In genomic region chr19:45746153-45747020, GRCm38 (mm10) we compare ENCODE assay signal across 8 mouse cellular contexts. TPM values are rescaled to one million over a fixed set of nuclear protein-coding genes. Genes with fewer than 3 reads are reported as not detected.
DNase-seq lines count a peak whose midpoint lies in the region; ATAC-seq and TF ChIP-seq lines count a peak whose summit lies in the region.

No protein-coding gene starts in this region.

- no peak overlapping the region for H3K9ac ChIP-seq in midbrain, embryonic 15.5 days

- no peak overlapping the region for H3K4me2 ChIP-seq in midbrain, embryonic 15.5 days

- no peak for TF ChIP-seq POLR2A in spleen, adult 2 months (IDR thresholded peaks at IDR 0.05; ENCODE audit: low read depth, low read length)

- DNase-seq in midbrain, embryonic 10.5 days (ENCODE audit: low spot score): peak; percentile 77
- peak; percentile 78 for DNase-seq in cerebellum, adult 9-10 months
- DNase-seq in gastrocnemius, adult 2 months: peak; percentile 83
- peak; percentile 92 for DNase-seq in induced T-regulatory cell, adult 2 months (ENCODE audit: low read depth)
- DNase-seq in left cerebral cortex, adult 18-20 months (ENCODE audit: low spot score in 2 of 2): peak; percentile 72 to 77
- peak; percentile 87 for DNase-seq in lung, postnatal 36 days
- DNase-seq in spleen, adult 2 months (ENCODE audit: low read depth in 1 of 2, low spot score in 2 of 2): peak; percentile 58 to 67

- intact Hi-C loops in gastrocnemius, adult 2 months (cut with DNase I): loop anchor here (1.0 to 5.0 kb wide), 2 partner anchors 173 to 524 kb away; no protein-coding TSS in a partner anchor

- peaks cover 62% of the 10 kb centered on the region for H3K4me1 ChIP-seq in midbrain, embryonic 10.5 days
- peaks cover 44% of the 10 kb centered on the region for H3K4me1 ChIP-seq in midbrain, embryonic 15.5 days
- peaks cover 13% of the 10 kb centered on the region for H3K4me1 ChIP-seq in spleen, adult 2 months (ENCODE audit: control insufficient read depth, insufficient read depth, insufficient read length)

- H3K27me3 ChIP-seq in midbrain, embryonic 10.5 days (ENCODE audit: low read depth, poor library complexity, severe bottlenecking): peaks cover 70% of the 10 kb centered on the region
- peaks cover 62% of the 10 kb centered on the region for H3K27me3 ChIP-seq in midbrain, embryonic 15.5 days (replicated peaks)
- peaks cover 19% of the 10 kb centered on the region for H3K27me3 ChIP-seq in spleen, adult 2 months (ENCODE audit: control insufficient read depth, insufficient read depth, low read length)

- TF ChIP-seq CTCF in gastrocnemius, adult 2 months (IDR thresholded peaks at IDR 0.05): peak; percentile 94
- peak; percentile 74; the same call in 1 of the 2 replicates for TF ChIP-seq CTCF in spleen, adult 2 months (IDR thresholded peaks at IDR 0.05; ENCODE audit: extremely low read depth, insufficient read depth, insufficient read length, insufficient replicate concordance)

- H3K36me3 ChIP-seq in midbrain, embryonic 10.5 days: peaks cover 8% of the 10 kb centered on the region
- peaks cover 3% of the 10 kb centered on the region; the same call in 1 of the 2 replicates for H3K36me3 ChIP-seq in midbrain, embryonic 15.5 days (replicated peaks)
- H3K36me3 ChIP-seq in spleen, adult 2 months (ENCODE audit: control insufficient read depth, insufficient read depth, low read length): peaks cover 3% of the 10 kb centered on the region; the same call in 1 of the 2 replicates

- WGBS in midbrain, embryonic 10.5 days: 7% methylated on average over 29 of the region's 29 CpGs
- 8% methylated on average over 29 of the region's 29 CpGs for WGBS in midbrain, embryonic 15.5 days
- WGBS in spleen, adult 2 months: 15% methylated on average over 29 of the region's 29 CpGs

- H3K9me3 ChIP-seq in midbrain, embryonic 10.5 days (replicated peaks): no peaks in the 10 kb centered on the region
- H3K9me3 ChIP-seq in midbrain, embryonic 15.5 days: no peaks in the 10 kb centered on the region

- ATAC-seq in midbrain, embryonic 15.5 days (replicated peaks): no peak

- no peak overlapping the region for H3K27ac ChIP-seq in midbrain, embryonic 10.5 days (replicated peaks)
- H3K27ac ChIP-seq in midbrain, embryonic 15.5 days: no peak overlapping the region
- H3K27ac ChIP-seq in gastrocnemius, adult 2 months: no peak overlapping the region
- H3K27ac ChIP-seq in spleen, adult 2 months (ENCODE audit: insufficient read depth, low read length): no peak overlapping the region

- peak overlapping the region; percentile 29; the same call in 1 of the 2 replicates for H3K4me3 ChIP-seq in midbrain, embryonic 10.5 days
- no peak overlapping the region for H3K4me3 ChIP-seq in midbrain, embryonic 15.5 days
- H3K4me3 ChIP-seq in gastrocnemius, adult 2 months: peak overlapping the region; percentile 2; the same call in 1 of the 2 replicates
- H3K4me3 ChIP-seq in spleen, adult 2 months (ENCODE audit: extremely low read depth, insufficient read depth, insufficient read length): no peak overlapping the region

RNA-seq across cellular contexts. Expression of gene Npm3, which starts 3.0 kb away (rescaled TPM):
- 7.5 and 9.4 TPM in 2 replicates for polyA plus RNA-seq in midbrain, embryonic 10.5 days (2016; fragmentation: Nextera tagmentation; extraction: Ambion mirVana)
- polyA plus RNA-seq in midbrain, embryonic 15.5 days (2015; fragmentation: Nextera tagmentation; extraction: Ambion mirVana): 6.3 and 6.9 TPM in 2 replicates
- total RNA-seq in gastrocnemius, adult 2 months (2021): 10 to 100 TPM; 11.0 to 13.3 TPM
- 1 to 10 TPM; 6.1 to 7.4 TPM for total RNA-seq in left cerebral cortex, adult 18-20 months (2021)
- polyA plus RNA-seq in spleen, adult 2 months (2012; rRNA removed): 68.2 and 85.3 TPM in 2 replicates

RNA-seq across cellular contexts. Expression of gene Fgf8, which starts 3.7 kb away (rescaled TPM):
- 25.5 and 28.8 TPM in 2 replicates for polyA plus RNA-seq in midbrain, embryonic 10.5 days (2016; fragmentation: Nextera tagmentation; extraction: Ambion mirVana)
- 0.91 and 1.2 TPM in 2 replicates for polyA plus RNA-seq in midbrain, embryonic 15.5 days (2015; fragmentation: Nextera tagmentation; extraction: Ambion mirVana)
- total RNA-seq in gastrocnemius, adult 2 months (2021): not detected
- not detected for total RNA-seq in left cerebral cortex, adult 18-20 months (2021)
- polyA plus RNA-seq in spleen, adult 2 months (2012; rRNA removed): 0.21 and 0.22 TPM in 2 replicates

RNA-seq across cellular contexts. Expression of gene Mgea5, which starts 37.2 kb away (rescaled TPM):
- 60.8 and 67.5 TPM in 2 replicates for polyA plus RNA-seq in midbrain, embryonic 10.5 days (2016; fragmentation: Nextera tagmentation; extraction: Ambion mirVana)
- polyA plus RNA-seq in midbrain, embryonic 15.5 days (2015; fragmentation: Nextera tagmentation; extraction: Ambion mirVana): 91.4 TPM in 2 replicates
- total RNA-seq in gastrocnemius, adult 2 months (2021): 10 to 100 TPM; 35.2 to 41.8 TPM
- 100 to 1,000 TPM; 158 to 165 TPM for total RNA-seq in left cerebral cortex, adult 18-20 months (2021)
- polyA plus RNA-seq in spleen, adult 2 months (2012; rRNA removed): 18.9 and 21.1 TPM in 2 replicates

Comparison
In these comparisons a context has a peak if more than half of its experiments do, and no peak if none do; other contexts are left out.
1. H3K4me3 ChIP-seq: peak in midbrain, embryonic 10.5 days (single experiment) and gastrocnemius, adult 2 months (single experiment); none in midbrain, embryonic 15.5 days (single experiment) and spleen, adult 2 months (single experiment).
2. RNA of gene Fgf8, which starts 3.7 kb away (polyA plus RNA-seq): 25.5 to 28.8 TPM in midbrain, embryonic 10.5 days; 0.91 to 1.2 TPM in midbrain, embryonic 15.5 days and 0.21 to 0.22 TPM in spleen, adult 2 months; every median in the first group is over 10 times any median in the second.
3. Peak in every context shown above with its lines, with median percentiles within 50 percentile points of each other: DNase-seq.